Mouse (Mus musculus) right cerebral cortex, postnatal 25 days (tissue): ENCODE measurements around the gene Dnajc11.

Experiments used
- DNase-seq: peaks from one replicate; pipeline ENCODE4 v3.0.0; 2022

Dnajc11 gene

DNA sequence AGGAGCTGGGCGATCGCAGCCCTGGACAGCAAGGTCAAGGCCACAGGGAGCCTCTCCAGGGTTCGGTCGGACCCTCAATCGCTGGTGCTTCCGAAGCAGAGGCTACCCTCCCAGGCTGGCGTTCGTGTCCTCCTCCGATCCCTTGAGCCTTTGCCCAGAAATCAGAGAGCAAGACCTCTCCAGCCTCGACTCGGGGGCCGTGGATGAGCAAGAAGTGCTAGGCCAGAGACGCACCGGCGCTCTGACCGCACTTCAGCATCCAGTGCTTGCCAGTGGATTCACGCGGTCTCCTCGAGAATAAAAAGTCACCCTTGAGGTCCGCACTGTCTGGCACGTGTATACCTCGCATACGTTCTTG is 703 bp downstream of the Dnajc11 start:
- no peak for DNase-seq

DNA sequence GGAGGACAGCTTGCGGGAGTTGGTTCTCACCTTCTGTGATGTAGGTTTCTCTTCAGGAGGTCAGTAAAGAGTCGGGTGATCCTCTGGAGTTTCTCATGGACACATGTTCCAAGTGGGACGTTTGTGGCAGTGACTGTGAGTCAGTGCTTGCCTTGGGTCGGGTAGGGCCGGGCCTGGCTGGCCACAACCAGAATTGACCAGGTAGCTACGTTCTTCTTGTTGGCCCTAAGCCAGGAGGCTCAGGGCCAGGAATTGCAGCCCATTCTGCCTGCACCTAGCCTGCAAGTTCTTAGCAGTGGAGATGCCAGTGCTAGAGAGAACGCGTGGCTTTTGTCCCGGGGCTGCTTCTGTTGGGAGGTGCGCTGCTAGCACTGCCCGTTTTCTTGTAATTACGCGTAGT is 4.0 kb downstream of the Dnajc11 start:
- no peak for DNase-seq

DNA sequence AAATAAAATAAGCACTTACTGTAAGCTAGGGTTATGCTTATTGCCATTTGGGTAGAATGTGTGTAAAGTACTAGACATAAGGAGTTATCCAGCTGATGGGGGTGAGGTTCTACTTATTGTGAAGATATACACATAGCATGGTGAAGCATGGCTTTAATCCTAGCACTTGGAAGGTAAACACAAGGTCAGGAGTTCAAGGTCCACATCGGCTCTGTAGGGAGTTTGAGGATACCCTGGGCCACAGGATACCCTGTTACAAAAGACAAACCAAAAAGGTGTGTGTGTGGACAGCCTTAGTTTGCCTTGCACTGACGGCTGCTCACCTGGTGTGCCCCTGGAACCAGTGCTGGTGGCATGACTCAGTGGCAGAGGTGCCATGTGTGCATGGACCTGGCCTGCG is 4.6 kb downstream of the Dnajc11 start:
- DNase-seq = no peak

DNA sequence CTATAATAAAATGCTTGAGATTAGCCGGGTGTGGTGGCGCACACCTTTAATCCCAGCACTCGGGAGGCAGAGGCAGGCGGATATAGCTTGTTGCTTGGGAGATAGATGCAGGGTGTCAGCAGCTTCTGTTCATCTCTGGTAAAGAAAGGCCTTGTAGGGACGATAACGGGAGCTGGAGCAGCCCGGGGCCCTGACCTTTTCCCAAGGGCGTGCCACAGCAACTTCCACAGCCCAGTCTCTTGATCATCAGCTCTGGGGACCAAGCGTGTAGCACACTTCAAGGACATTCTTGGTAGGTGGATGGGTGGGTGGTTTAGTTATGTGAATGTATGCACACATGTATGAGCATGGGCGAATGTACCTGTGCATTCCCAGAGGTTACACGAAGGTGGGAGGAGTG is 12.7 kb downstream of the Dnajc11 start:
- no peak for DNase-seq

DNA sequence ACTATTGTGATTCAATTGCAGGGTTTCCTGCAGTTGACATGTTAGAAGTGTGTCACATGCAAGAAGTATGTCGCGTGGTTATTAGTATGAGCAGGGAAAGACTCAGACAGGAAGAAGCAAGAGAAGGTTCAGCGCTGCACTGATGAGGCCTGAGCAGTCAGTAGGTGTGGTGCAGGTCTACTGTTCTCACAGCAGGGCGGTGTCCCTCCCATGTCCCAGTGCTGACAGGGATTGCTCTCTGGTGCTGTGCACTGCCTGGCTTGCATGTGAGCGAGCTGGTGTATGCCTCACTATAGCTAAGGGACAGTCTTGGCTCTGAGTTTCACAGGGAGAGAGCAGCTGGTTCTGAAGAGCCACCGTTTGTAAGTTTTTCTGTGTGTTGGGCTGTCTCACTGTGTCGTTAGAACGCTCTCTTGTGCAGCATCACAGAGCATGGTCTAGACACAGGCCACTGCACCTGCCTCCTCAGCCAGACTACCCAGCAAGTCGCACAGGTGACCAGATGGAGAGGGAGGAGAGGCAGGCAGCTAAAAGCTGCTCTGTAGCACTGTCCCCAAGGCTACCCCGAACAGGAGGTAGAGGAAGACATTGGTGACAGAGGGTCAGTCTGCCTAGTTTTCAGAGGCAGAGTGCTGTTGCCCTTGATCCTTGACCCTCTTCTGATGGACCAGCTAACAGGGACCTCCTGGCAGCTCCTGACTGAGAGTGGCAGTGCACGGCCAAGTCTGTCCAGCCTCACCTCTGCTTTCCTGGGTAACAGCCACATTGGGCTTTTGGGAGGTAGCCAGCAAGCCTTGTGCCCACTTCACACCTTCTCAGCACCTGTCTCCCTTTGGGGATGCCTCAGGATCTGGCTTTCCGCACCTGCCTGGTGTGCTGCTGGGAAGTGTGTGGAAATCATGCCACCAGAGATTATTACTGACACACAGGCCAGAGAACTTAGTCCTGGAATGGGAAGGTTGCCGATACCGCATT is 15.3 kb downstream of the Dnajc11 start:
- no peak for DNase-seq

DNA sequence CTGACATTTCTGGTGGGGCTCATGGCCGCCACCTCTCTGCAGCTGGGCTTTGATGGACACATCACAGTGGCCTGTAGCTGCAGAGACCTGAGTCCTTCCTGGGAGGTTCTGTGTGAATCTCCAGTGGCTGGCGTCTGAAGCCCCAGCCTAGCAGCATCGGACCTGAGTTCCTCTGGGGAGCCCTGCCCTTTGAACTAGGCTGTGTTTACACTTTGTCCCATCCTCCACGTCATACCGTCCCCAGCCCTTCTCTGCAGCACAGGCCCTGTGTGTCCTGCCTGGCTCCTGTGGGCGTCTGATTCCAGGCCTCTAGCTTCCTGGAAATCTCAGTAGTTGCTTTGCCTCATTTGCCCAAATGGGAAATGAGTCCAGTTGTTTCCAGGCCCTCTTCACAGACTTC is 19.7 kb downstream of the Dnajc11 start:
- no peak for DNase-seq

DNA sequence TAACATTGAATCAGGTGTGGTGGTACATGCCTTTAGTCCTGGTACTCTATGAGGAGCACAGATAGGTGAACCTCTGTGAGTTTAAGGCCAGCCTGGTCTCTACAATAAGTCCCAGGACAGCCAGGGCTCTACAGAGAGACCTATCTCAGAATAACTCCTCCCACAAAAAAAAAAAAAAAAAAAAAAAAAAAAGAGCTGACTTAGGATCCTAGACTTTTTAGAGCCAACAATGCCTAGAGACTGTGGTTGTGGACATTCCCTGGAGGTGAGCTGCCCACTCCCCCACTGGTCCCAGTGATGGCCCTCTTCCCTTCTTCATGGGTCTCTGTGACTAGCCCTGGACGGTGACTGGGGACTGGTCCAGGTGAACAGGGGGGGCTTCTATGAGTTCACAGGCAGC is 22.3 kb downstream of the Dnajc11 start:
- no peak for DNase-seq

DNA sequence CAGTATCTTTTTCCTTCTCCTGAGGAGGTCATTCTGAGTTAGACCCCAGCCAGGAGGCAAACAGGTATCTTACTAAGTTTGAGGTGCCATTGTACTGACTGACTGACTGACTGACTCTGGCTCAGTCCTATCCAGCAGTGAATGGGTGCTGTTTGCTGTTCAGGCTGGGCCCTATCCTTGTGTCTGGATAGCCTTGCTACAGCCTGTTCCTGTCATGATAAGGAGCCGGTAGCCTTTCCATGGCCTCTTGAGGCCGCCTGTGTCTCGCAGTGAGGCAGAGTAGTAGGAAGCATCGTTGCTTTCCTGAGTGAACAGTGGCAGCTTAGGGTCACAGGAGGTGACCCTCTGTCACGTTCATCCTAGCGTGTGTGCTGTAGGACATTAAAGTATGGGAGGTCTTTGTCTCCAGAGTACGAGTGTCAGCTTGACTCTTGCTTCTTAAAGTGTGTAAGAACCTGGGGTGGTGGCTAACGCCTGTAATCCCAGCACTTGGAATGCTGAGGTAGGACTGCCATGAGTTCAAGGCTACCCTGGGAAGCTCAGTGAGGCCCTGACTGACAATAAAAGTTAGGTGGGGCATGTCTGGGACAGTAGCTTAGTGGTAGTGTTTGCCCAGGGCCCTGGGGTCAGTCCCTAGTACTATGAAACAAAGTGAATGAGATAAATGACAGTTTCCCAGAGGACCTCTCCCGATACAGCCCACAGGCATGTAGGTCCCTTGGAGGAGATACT is 24.3 kb downstream of the Dnajc11 start:
- no peak for DNase-seq

DNA sequence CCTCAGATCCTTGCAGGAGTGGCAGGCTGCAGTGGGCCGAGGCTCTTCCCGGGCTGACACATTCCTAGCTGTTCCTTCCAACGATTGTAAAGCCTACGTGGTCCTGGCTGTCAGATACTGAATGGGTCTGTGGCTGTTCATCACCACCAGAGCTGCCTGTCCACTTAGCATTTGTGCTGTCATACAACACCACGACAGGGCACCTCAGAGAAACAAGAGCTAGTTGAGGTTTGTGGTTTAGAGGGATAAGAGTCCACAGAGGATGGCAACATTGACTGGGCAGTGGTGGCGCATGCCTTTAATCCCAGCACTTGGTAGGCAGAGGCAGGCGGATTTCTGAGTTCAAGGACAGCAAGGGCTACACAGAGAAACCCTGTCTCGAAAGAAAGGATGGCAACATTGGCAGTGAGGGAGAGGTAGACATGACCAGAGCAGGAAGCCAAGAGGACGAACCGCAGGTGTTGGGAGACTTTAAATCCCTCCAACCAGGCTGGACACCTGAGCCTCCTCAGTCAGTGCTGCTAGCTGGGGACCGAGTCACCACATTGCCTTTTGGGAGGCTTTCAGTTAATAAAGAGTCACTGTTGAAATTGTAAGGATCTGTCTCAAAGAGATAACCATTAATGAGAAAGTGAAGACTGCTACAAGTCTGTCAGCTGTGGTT is 26.5 kb downstream of the Dnajc11 start:
- DNase-seq = no peak

DNA sequence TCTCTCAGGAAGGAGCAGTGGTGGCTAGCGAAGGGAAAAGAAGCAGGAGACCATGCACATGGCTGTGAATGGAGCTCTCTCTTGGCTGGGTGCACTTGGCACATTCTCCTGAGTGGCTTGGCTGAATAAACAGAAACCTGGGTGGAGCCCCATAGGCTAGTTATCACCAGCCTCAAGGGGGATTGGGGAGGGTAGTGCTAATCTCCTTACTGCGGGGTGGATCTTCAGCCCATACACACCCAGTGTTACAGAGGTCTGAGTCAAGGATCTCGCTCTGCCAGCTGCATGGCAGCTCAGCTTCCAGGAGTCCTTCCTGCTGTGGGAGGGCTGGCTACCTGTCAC is 27.0 kb downstream of the Dnajc11 start:
- no peak for DNase-seq

DNA sequence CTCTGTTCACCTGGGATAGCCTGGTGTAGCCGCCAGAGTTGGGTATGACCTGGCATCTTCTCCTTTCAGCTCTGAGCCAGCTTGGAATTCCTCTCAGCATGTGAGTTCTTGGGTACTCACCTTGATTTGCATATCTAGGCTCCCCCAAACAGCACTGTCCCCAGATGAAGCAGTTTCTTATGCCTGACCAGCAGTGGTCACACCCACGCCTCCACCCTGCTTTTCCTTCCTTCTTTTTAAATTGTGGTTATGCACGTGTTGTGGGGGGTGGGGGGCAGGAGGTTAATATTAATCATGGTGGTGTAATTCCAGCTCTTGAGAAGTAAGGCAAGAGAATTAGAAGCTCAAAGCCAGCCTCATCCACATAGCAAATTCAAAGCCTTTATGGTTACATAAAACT is 29.3 kb downstream of the Dnajc11 start:
- no peak for DNase-seq

DNA sequence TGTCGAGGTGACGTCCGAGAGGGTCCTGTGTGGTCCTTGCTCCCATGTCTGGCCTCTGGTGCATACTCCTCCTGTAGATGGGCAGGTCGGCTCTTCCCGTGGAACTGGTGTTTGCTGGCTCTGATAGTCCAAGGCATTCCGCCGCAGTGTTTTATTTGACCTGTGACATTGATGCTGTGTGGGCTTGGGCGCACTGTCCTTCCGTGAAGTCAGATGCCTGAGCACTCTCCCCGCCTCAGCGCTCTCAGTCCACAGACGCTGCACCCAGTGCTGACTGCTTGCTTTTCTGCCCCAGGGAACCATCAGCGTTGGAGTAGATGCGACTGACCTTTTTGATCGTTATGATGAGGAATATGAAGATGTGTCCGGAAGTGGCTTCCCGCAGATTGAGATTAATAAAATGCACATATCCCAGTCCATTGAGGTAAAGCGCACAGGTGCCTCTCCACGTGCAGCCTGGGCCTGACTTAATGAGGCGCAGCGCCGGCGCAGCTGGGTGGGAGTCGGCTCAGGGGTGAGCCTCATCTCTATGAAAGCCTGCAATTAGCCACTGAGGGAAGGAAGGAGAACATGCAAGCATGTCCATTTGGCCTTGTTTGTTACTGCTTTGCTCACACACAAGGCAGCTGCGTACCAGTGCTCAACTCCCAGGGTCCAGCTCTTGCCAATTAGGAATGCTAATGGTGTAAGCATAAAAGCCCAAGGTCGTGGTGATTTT is 34.9 kb downstream of the Dnajc11 start:
- DNase-seq = no peak

DNA sequence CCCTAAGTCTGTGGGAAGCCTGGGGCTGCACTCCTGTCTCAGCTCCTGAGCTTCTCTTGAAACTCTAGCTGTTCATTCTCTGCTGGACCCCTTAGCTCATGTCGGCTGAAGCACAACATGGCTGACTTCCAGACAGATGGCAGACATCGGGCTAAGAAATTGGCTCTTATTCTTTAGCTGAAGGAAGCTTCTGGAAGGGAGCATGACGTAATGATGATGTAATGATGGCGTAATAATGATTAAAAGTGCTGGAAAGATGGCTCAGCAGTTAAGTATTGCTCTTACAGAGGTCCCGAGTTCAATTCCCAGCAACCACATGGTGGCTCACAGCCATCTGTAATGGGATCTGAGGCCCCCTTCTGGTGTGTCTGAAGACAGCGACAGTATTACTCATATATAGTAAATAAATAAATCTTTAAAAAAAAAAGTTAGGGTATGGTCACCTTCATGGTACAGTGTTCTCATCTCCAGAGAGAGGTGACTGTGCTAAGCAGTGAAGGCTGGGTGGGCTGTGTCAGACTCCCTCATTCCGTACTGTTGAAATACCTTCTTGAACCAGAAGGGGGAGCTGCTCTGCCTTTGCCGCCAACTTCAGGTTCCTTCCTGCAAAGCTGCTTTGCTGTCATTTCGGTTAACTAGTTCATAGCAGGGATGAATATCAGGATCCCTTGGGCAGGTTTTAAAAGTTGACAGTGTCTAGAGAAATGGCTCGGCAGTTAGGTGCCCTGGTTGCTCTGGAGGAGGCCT is 38.9 kb downstream of the Dnajc11 start:
- DNase-seq = no peak

DNA sequence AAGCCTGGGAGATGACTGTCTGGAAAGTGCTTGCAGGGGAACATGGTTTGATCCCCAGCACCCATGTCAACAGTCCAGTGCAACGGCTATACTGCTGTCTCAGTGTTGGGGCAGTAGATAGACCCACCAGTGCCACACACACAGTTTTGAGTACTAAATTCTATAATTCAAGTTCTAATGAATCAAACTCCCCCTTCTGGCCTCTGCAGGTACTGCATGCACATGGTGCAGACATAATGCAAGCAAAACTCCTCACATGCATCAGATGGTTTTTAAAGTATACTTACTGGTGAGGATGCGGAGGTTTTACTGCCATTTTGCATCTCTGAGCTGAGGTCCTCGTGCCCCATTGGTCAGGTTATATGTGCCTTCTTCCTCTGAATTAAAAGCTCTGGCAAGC is 42.0 kb downstream of the Dnajc11 start:
- no peak for DNase-seq

DNA sequence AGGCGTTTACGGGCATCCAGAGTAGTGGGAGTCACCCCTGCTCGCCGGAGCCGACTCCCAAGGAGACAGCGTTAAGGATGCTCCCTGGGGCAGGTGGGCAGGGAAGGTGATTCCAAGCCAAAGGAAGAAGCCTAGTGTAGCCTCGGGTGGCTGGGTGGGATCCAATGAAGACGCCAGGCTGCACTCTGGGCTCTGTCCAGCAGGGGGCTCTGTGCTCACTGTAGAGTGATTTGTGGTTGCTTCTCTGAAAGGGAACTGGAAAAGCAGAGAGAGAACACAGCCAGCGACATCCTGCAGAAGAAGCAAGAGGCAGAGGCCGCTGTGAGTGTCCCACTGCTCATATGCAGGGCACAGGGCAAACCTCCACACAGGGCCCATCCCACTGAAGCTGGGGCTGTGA is 44.3 kb downstream of the Dnajc11 start:
- peak; percentile 80 for DNase-seq

DNA sequence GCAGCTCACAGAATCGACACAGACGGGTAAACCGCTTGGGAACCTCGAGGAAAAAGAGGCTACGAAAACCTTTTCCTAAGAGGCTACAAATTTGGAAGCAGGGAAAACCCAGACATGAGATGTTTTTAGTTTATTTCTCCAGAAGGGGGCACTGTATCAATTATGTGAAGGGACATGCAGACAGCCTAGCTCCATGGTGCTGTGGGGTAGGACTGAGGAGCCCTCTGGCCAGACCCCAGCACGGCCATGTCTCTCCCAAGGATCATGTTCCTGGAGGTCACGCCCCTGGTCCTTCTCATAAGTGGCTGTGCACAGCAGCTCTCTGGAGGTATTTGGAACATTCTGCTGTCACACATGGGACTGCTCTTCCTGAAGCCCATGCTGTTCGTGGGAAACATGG is 47.2 kb downstream of the Dnajc11 start:
- no peak for DNase-seq

DNA sequence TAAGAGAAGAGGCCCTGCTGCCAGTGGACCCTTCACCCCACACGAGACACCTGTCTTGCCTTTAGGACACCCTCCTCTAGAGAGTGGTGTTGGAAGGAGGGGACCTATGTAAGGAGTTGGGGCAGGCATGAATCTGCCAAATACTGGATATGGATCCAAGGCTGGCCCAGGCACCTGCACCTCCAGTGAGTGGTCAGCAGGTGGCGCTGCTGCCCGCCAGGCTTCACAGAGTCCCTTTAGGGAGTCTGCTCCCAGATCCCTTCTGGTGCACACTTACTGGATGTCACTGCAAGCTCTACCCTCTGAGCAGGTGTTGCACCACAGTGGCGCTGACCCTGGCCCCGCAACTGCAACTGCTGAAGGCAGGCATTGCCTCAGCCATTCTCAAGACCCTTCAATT is 47.9 kb downstream of the Dnajc11 start:
- peak; percentile 75 for DNase-seq

DNA sequence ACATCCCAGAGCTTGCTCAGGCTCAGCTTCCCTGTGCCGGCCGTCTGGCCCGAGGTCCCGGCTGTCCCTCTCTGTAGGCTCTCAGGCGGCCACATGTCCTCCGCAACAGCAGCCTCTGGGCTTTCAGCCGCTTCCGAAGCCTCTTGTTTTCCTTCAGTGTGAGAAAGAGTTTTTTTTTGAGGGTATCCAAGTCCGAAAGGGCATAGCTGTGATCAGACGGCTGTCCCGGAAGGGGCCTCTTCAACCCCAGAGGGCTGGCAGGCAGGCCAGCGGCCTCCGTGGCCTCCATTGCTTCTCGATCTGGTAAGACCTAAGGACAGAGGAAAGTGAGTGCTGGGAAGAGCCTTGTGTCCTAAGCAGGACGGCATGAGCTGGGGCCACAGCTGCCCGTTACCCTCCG is 49.6 kb downstream of the Dnajc11 start:
- DNase-seq = no peak

DNA sequence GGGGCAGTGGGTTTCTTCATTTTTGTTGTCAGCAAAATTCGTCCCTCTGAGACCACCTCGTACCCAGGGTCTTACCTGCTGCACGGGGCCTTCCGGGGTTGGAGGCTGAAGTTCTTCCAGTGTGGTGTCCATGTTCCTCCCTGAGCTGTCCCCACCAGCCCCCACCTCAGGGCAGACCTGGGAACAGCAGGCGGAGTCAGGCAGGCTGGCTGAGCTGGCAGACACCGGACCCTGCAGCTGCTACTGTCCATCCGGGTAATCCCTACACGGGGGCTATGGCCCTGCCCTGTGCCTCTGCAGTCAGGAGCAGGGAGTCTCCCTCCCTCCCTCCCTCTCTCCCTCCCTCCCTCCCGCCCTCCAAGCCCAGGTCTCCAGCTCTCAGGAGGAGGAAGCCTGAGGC is 50.1 kb downstream of the Dnajc11 start:
- no peak for DNase-seq

DNA sequence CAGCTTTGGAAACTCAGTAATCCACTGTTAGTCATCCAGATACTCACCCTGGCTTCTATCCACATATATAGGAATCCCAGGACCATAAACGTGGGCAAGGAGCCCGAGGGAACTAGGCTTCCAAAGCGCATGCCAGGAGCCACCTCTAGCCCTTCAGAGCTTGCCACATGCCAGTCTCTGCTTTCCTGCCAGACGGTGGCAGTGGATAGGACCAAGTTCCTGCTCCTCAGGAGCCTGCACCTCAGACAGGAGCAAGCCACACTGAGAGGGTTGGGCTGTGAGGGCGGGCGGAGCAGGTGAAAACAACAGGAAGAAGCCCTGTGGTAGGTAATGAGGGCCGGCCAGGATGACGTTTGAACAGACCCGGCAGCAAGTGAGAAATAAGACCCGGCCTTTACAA is 52.4 kb downstream of the Dnajc11 start:
- no peak for DNase-seq

DNA sequence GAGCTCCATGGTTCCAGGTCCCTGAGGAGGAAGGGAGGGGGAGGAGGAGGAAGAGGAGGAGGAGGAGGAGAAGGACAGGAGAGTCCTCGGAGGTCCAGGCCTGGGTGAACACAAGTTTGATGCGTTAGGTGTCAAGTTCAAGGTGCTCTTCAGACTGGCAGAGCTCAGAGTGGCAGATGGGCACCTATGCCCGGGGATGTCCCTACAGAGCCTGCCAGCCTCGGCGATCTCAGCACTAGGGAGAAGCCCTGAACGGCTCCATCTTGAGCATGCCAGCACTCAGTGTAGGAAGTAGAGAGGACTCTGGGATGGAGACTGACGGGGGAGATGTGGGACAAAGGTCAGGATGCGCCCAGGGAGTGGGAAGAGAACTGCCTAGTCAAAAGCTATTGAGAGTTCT is 53.2 kb downstream of the Dnajc11 start:
- no peak for DNase-seq

DNA sequence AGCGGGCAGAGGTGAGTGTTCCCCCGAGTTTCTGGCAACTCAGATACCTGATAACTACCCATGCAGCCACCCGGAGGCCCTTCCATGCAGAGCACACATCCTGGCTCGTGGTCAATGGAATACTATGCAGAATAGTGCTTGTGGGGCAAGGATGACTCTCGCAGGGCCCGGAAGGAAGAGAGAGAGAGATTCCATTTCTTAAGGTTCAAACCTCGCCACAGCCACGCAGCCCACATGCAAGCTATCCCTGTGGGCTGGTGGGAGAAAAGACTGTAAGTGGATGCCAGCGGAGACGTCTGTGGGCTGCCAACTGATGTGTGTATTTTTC is 54.5 kb downstream of the Dnajc11 start:
- no peak for DNase-seq
